32 mouse cellular contexts compared by ENCODE assay signal in genomic region chr13:94338357-94338756, GRCm38 (mm10). TPM values are rescaled to one million over a fixed set of nuclear protein-coding genes. Genes with fewer than 3 reads are reported as not detected.
A peak's percentile ranks its signal among the peaks of the same experiment; 100 is the strongest.
DNase-seq lines count a peak whose midpoint lies in the region; ATAC-seq and TF ChIP-seq lines count a peak whose summit lies in the region.
"Had no signal": no experiment of that assay in that cellular context is flagged by ENCODE, and none has a peak within 500 bp of the region (broad histone marks: within the 10 kb centered on the region; RNA-seq: fewer than 3 reads in every experiment).

No protein-coding gene starts in this region.

- no peak overlapping the region for H3K4me3 ChIP-seq in hindbrain, postnatal 0 days (ENCODE audit: low read length)
- no peak overlapping the region for H3K4me3 ChIP-seq in hindbrain, embryonic 14.5 days (replicated peaks; ENCODE audit: low read length)
- H3K4me3 ChIP-seq in left cerebral cortex, adult 2 months, result no peak overlapping the region
- no peak overlapping the region for H3K4me3 ChIP-seq in CH12.LX (replicated peaks in 1 of 3; ENCODE audit: low read depth in 2 of 3, low read length in 2 of 3, poor library complexity in 1 of 3)
- H3K4me3 ChIP-seq: embryonic facial prominence, embryonic 13.5 days; forebrain, embryonic 10.5 days; forebrain, embryonic 15.5 days; hindbrain, embryonic 13.5 days; limb, embryonic 10.5 days; limb, embryonic 15.5 days; stomach, embryonic 15.5 days had no signal

- no peak for TF ChIP-seq EP300 in CH12.LX (IDR thresholded peaks at IDR 0.05; ENCODE audit: low read length)

- no peak for ATAC-seq in hindbrain, postnatal 0 days
- no peak for ATAC-seq in hindbrain, embryonic 14.5 days (ENCODE audit: low FRiP score)
- ATAC-seq: forebrain, embryonic 15.5 days; inflammation-experienced regulatory T-cells, adult 6 months had no signal

- no peaks in the 10 kb centered on the region for H3K27me3 ChIP-seq in hindbrain, postnatal 0 days (ENCODE audit: insufficient read depth, low read length)
- H3K27me3 ChIP-seq in hindbrain, embryonic 14.5 days (ENCODE audit: control insufficient read depth, insufficient read depth, low read length), result no peaks in the 10 kb centered on the region
- H3K27me3 ChIP-seq in CH12.LX (replicated peaks), result no peaks in the 10 kb centered on the region
- H3K27me3 ChIP-seq: embryonic facial prominence, embryonic 13.5 days; forebrain, embryonic 15.5 days; hindbrain, embryonic 13.5 days; limb, embryonic 15.5 days; stomach, embryonic 15.5 days had no signal

- in situ Hi-C loops in CH12.LX (cut with MboI; ENCODE audit: low pct_ligation_motif_present, low pct_unique_long_range_greater_than_20kb, low sequenced_read_pairs), result no loop called here

- DNase-seq in hindbrain, postnatal 0 days (ENCODE audit: low spot score), result no peak
- DNase-seq in hindbrain, embryonic 14.5 days (ENCODE audit: low spot score), result no peak
- DNase-seq in left cerebral cortex, adult 2 months (ENCODE audit: extremely low spot score in 1 of 2, low spot score in 2 of 2), result no peak
- no peak for DNase-seq in left cerebral cortex, postnatal 4 days
- no peak for DNase-seq in CH12.LX (ENCODE audit: extremely low read depth)
- DNase-seq in brain, adult 2 months (ENCODE audit: low read depth, low spot score), result peak; percentile 39
- DNase-seq in frontal cortex, postnatal 10 days (ENCODE audit: low spot score in 2 of 2), result no peak
- DNase-seq: adrenal gland, postnatal 10 days; B cell, adult 2 months; cerebellum, adult 11 months; cerebellum, adult 9-10 months; gastrocnemius, postnatal 25 days; heart, adult 11 months; heart, postnatal 4 days; kidney, adult 8-10 months; kidney, postnatal 25 days; lung, embryonic 14.5 days; lung, postnatal 36 days; retina, postnatal 1 day; right cerebral cortex, postnatal 14 days; thymus, postnatal 25 days had no signal

- no peaks in the 10 kb centered on the region for H3K4me1 ChIP-seq in hindbrain, postnatal 0 days (ENCODE audit: insufficient read depth, low read length)
- no peaks in the 10 kb centered on the region for H3K4me1 ChIP-seq in hindbrain, embryonic 14.5 days (replicated peaks; ENCODE audit: control insufficient read depth, insufficient read depth, low read length)
- H3K4me1 ChIP-seq in CH12.LX (ENCODE audit: control insufficient read depth in 1 of 2, insufficient read depth in 2 of 2), result no peaks in the 10 kb centered on the region
- H3K4me1 ChIP-seq: embryonic facial prominence, embryonic 13.5 days; forebrain, embryonic 10.5 days; forebrain, embryonic 15.5 days; hindbrain, embryonic 13.5 days; limb, embryonic 10.5 days; limb, embryonic 15.5 days; stomach, embryonic 15.5 days had no signal

- TF ChIP-seq CTCF in hindbrain, postnatal 0 days (IDR thresholded peaks at IDR 0.05; ENCODE audit: low read depth), result peak; percentile 51
- peak; percentile 54 for TF ChIP-seq CTCF in left cerebral cortex, adult 2 months (IDR thresholded peaks at IDR 0.05)
- no peak for TF ChIP-seq CTCF in CH12.LX (conservative IDR thresholded peaks at IDR 0.05 in 1 of 2, IDR thresholded peaks at IDR 0.05 in 1 of 2; ENCODE audit: low read depth in 2 of 2, low read length in 2 of 2)

- no peak for TF ChIP-seq POLR2A in CH12.LX (IDR thresholded peaks at IDR 0.05; ENCODE audit: low read depth, low read length)

- H3K9me3 ChIP-seq in hindbrain, postnatal 0 days (ENCODE audit: low read length), result no peaks in the 10 kb centered on the region
- H3K9me3 ChIP-seq in hindbrain, embryonic 14.5 days (ENCODE audit: control insufficient read depth, low read length), result 0 out of 2 replicates have a peak, but pooled peaks cover 3% of the 10 kb centered on the region
- H3K9me3 ChIP-seq in CH12.LX (replicated peaks; ENCODE audit: low read length), result no peaks in the 10 kb centered on the region
- H3K9me3 ChIP-seq: embryonic facial prominence, embryonic 13.5 days; forebrain, embryonic 10.5 days; forebrain, embryonic 15.5 days; hindbrain, embryonic 13.5 days; limb, embryonic 10.5 days; limb, embryonic 15.5 days; stomach, embryonic 15.5 days had no signal

- H3K79me2 ChIP-seq in CH12.LX (replicated peaks; ENCODE audit: control insufficient read depth, extremely low read depth, insufficient read depth, poor library complexity, severe bottlenecking), result no peaks in the 10 kb centered on the region

- TF ChIP-seq RAD21 in CH12.LX (IDR thresholded peaks at IDR 0.05; ENCODE audit: low read depth, low read length), result peak; percentile 2

- 78% methylated on average over 3 of the region's 3 CpGs for WGBS in hindbrain, postnatal 0 days
- WGBS in hindbrain, embryonic 14.5 days, result 69% methylated on average over 3 of the region's 3 CpGs

- no peaks in the 10 kb centered on the region for H3K36me3 ChIP-seq in hindbrain, postnatal 0 days (ENCODE audit: insufficient read depth, low read length)
- no peaks in the 10 kb centered on the region for H3K36me3 ChIP-seq in hindbrain, embryonic 14.5 days (replicated peaks; ENCODE audit: control insufficient read depth, insufficient read depth)
- no peaks in the 10 kb centered on the region for H3K36me3 ChIP-seq in CH12.LX (replicated peaks in 1 of 2; ENCODE audit: control insufficient read depth in 1 of 2, insufficient read depth in 1 of 2, low read length in 1 of 2)
- H3K36me3 ChIP-seq: embryonic facial prominence, embryonic 13.5 days; forebrain, embryonic 10.5 days; forebrain, embryonic 15.5 days; hindbrain, embryonic 13.5 days; limb, embryonic 10.5 days; limb, embryonic 15.5 days; stomach, embryonic 15.5 days had no signal

- H3K27ac ChIP-seq in hindbrain, postnatal 0 days, result no peak overlapping the region
- no peak overlapping the region for H3K27ac ChIP-seq in hindbrain, embryonic 14.5 days
- H3K27ac ChIP-seq in left cerebral cortex, adult 2 months, result no peak overlapping the region
- no peak overlapping the region for H3K27ac ChIP-seq in CH12.LX (ENCODE audit: insufficient read depth, low read depth)
- H3K27ac ChIP-seq: embryonic facial prominence, embryonic 13.5 days; forebrain, embryonic 10.5 days; forebrain, embryonic 15.5 days; hindbrain, embryonic 13.5 days; limb, embryonic 10.5 days; limb, embryonic 15.5 days; liver, embryonic 14.5 days; stomach, embryonic 15.5 days had no signal

- intact Hi-C loops in left cerebral cortex, adult 2 months (cut with DNase I), result loop anchor here (10.0 kb wide), 1 partner anchor 544 kb away; no protein-coding TSS in a partner anchor
- intact Hi-C loops in left cerebral cortex, postnatal 4 days (cut with DNase I), result no loop called here

- no peak overlapping the region for H3K9ac ChIP-seq in hindbrain, postnatal 0 days (replicated peaks; ENCODE audit: low read length)
- H3K9ac ChIP-seq in hindbrain, embryonic 14.5 days, result no peak overlapping the region
- H3K9ac ChIP-seq in CH12.LX (ENCODE audit: insufficient read depth, low read depth), result no peak overlapping the region
- H3K9ac ChIP-seq: embryonic facial prominence, embryonic 13.5 days; forebrain, embryonic 15.5 days; hindbrain, embryonic 13.5 days; limb, embryonic 15.5 days; liver, embryonic 14.5 days; lung, embryonic 14.5 days; stomach, embryonic 15.5 days had no signal

- no peak overlapping the region for H3K4me2 ChIP-seq in hindbrain, postnatal 0 days (ENCODE audit: low read depth, low read length)
- no peak overlapping the region for H3K4me2 ChIP-seq in hindbrain, embryonic 14.5 days (replicated peaks)
- H3K4me2 ChIP-seq in CH12.LX (ENCODE audit: insufficient read depth, low read depth, poor library complexity, severe bottlenecking), result no peak overlapping the region
- H3K4me2 ChIP-seq: embryonic facial prominence, embryonic 13.5 days; forebrain, embryonic 15.5 days; heart, embryonic 11.5 days; hindbrain, embryonic 13.5 days; limb, embryonic 15.5 days; lung, embryonic 14.5 days; midbrain, embryonic 11.5 days; stomach, embryonic 15.5 days had no signal

- dilution Hi-C loops in CH12.LX (cut with MboI; ENCODE audit: extremely low pct_ligation_motif_present, extremely low pct_unique_long_range_greater_than_20kb, low sequenced_read_pairs), result no loop called here

TF ChIP-seq in CH12.LX, 34 proteins besides CTCF, POLR2A, EP300 and RAD21 (continues in another document):
- no peak for TF ChIP-seq HCFC1 (IDR thresholded peaks at IDR 0.05; ENCODE audit: low read depth, low read length)
- no peak for TF ChIP-seq MEF2A (IDR thresholded peaks at IDR 0.05; ENCODE audit: borderline replicate concordance, low read depth, low read length)
- TF ChIP-seq ZC3H11A (IDR thresholded peaks at IDR 0.05; ENCODE audit: low read depth, low read length), result no peak
- TF ChIP-seq TCF12 (IDR thresholded peaks at IDR 0.05; ENCODE audit: low read depth, low read length), result no peak
- no peak for TF ChIP-seq UBTF (IDR thresholded peaks at IDR 0.05; ENCODE audit: low read depth, low read length)
- no peak for TF ChIP-seq JUN (IDR thresholded peaks at IDR 0.05; ENCODE audit: insufficient read depth, low read depth, low read length)
- TF ChIP-seq RCOR1 (conservative IDR thresholded peaks at IDR 0.05; ENCODE audit: low read depth, low read length), result no peak
- TF ChIP-seq TBP (conservative IDR thresholded peaks at IDR 0.05; ENCODE audit: low read depth, low read length), result no peak
- TF ChIP-seq MAFK (IDR thresholded peaks at IDR 0.05; ENCODE audit: insufficient replicate concordance, low read length), result no peak
- no peak for TF ChIP-seq USF1 (IDR thresholded peaks at IDR 0.05; ENCODE audit: low read depth, low read length)
- no peak for TF ChIP-seq MAZ (IDR thresholded peaks at IDR 0.05; ENCODE audit: low read depth, low read length)
- no peak for TF ChIP-seq CHD1 (IDR thresholded peaks at IDR 0.05; ENCODE audit: low read depth, low read length)
- no peak for TF ChIP-seq SIN3A (IDR thresholded peaks at IDR 0.05; ENCODE audit: low read length)

RNA-seq across cellular contexts. Expression of gene Ap3b1, which starts 20.4 kb away (rescaled TPM):
- total RNA-seq in hindbrain, postnatal 0 days (2014; rRNA removed), result 14.7 and 16.9 TPM in 2 replicates
- 23.4 and 23.5 TPM in 2 replicates for polyA plus RNA-seq in hindbrain, postnatal 0 days (2015; fragmentation: Nextera tagmentation; extraction: Ambion mirVana)
- 27.3 and 32.6 TPM in 2 replicates for polyA plus RNA-seq in hindbrain, embryonic 14.5 days (2014; fragmentation: Nextera tagmentation; extraction: Ambion mirVana)
- 10 to 100 TPM; 45.4 to 46.8 TPM for total RNA-seq in left cerebral cortex, adult 2 months (2021)
- 10 to 100 TPM; 40.5 to 41.1 TPM for total RNA-seq in left cerebral cortex, postnatal 4 days (2021)
- total RNA-seq in CH12.LX (2012; rRNA removed), result 53.2 and 60.7 TPM in 2 replicates
- 40.8 and 46.0 TPM in 2 replicates for total RNA-seq in CH12.LX (2014; rRNA removed)
- polyA plus RNA-seq in CH12.LX (2012; ENCODE audit: insufficient read length, low read depth), result 100 and 113 TPM in 2 replicates

RNA-seq across cellular contexts. Expression of gene Scamp1, which starts 52.7 kb away (rescaled TPM):
- 106 and 126 TPM in 2 replicates for total RNA-seq in hindbrain, postnatal 0 days (2014; rRNA removed)
- 131 and 137 TPM in 2 replicates for polyA plus RNA-seq in hindbrain, postnatal 0 days (2015; fragmentation: Nextera tagmentation; extraction: Ambion mirVana)
- polyA plus RNA-seq in hindbrain, embryonic 14.5 days (2014; fragmentation: Nextera tagmentation; extraction: Ambion mirVana), result 159 and 174 TPM in 2 replicates
- 100 to 1,000 TPM; 172 to 178 TPM for total RNA-seq in left cerebral cortex, adult 2 months (2021)
- total RNA-seq in left cerebral cortex, postnatal 4 days (2021), result 100 to 1,000 TPM; 128 to 129 TPM
- total RNA-seq in CH12.LX (2012; rRNA removed) (not detected in 2 replicates), CH12.LX (2014; rRNA removed) (0.11 TPM in 1 of 2 replicates, not detected in the other)
- polyA plus RNA-seq in CH12.LX (2012; ENCODE audit: insufficient read length, low read depth), result 0.11 TPM in 1 of 2 replicates, not detected in the other

Comparison
In these comparisons a context has a peak if more than half of its experiments do, and no peak if none do; other contexts are left out.
1. CTCF ChIP-seq: peak in hindbrain, postnatal 0 days (single experiment) and left cerebral cortex, adult 2 months (single experiment); none in CH12.LX (0 of 2).
2. RNA of gene Scamp1, which starts 52.7 kb away (total RNA-seq): 172 to 178 TPM in left cerebral cortex, adult 2 months, 128 to 129 TPM in left cerebral cortex, postnatal 4 days and 106 to 126 TPM in hindbrain, postnatal 0 days; 0.11 TPM in CH12.LX; every median in the first group is over 10 times any median in the second.